Mouse (Mus musculus): ENCODE measurements around the gene Gm20403.
"Not testable (repeated sequence)": the region's sequence is repeated elsewhere in the genome, so short reads cannot be mapped to it uniquely, and the experiment has no call there.

Gm20403 gene

DNA sequence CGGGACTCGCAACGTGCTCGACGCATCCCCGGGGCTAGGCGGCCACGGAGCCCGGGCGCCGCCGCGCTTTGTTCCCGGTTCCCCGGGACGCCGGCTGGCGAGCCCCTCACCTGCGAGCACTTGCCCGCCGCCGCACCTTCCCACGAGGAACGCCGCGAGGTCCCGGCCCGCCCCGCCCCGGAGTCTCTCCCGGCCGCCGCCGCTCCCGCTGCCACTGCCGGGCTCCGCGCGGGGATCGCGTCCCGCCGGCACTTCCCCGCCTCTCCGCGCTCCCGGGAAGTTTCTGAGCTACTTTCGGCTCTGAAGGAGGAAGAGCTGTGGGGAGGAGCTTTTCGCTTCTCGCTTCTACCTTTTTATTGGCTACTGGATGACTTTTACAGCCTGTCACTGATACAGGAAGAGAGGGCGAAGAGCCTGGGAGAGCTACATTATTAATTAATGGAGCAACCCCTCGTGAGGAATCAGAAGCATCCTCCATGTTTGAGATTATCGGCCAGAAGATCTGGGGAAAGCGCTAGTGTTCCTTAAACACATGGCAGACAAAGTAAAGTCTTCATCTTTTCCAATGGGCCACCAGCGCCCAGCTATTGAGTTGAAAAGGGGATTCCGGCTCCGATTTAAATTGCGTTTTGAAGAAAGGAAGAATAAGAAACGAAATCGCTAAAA lies at the start of gene Gm20403:
Gene Gm20403 (minus strand): TSS at position 478 of the 666 bp plus-strand sequence.
- peak; percentile 75 for DNase-seq (ENCODE audit: low spot score)

DNA sequence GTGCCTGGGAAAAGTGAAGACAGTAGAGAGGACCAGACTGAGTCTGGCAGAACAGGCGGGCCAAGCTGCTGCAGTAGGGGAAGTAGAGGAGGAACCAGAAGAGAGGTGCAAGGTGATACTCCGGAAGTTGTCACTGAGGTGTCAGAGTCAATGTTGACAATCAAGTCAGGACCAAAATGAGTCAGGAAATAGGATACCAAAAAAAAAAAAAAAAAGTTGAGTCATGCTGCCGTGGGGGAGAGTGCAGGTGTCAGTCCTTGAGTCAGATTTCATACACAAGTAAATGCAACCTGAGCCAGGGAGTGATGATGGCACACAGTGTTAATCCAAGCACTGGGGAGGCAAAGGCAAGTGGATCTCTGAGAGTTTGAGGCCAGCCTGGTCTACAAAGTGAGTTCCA lies 40.8 kb upstream of the Gm20403 start:
- DNase-seq (ENCODE audit: low spot score): no peak

DNA sequence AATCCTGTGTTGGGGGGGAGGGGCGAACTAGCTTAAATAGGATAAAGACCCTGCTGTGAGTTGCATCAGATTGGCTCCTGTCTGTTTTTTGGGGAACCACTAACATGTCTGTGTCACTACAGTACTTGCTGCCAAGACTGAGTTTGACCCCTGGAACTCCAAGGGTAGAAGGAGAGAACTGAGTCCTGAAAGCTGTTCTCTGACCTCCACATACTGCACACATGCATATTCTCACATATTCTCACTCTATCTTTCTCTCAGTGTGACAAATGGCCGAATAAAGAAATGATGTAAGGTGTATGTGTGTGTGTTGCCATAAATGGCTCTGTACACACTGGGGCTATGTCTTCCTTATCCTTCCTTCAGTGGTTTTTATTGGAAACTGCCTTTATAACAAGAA lies 37.0 kb upstream of the Gm20403 start:
- DNase-seq (ENCODE audit: low spot score): no peak

- no peak for DNase-seq (ENCODE audit: low spot score)
These were observed 33.1 kb upstream of the Gm20403 start for GRCm38 (mm10) chr12:55019421-55019877.

- DNase-seq (ENCODE audit: low spot score): no peak
These were observed 30.9 kb upstream of the Gm20403 start for GRCm38 (mm10) chr12:55017119-55017721.

DNA sequence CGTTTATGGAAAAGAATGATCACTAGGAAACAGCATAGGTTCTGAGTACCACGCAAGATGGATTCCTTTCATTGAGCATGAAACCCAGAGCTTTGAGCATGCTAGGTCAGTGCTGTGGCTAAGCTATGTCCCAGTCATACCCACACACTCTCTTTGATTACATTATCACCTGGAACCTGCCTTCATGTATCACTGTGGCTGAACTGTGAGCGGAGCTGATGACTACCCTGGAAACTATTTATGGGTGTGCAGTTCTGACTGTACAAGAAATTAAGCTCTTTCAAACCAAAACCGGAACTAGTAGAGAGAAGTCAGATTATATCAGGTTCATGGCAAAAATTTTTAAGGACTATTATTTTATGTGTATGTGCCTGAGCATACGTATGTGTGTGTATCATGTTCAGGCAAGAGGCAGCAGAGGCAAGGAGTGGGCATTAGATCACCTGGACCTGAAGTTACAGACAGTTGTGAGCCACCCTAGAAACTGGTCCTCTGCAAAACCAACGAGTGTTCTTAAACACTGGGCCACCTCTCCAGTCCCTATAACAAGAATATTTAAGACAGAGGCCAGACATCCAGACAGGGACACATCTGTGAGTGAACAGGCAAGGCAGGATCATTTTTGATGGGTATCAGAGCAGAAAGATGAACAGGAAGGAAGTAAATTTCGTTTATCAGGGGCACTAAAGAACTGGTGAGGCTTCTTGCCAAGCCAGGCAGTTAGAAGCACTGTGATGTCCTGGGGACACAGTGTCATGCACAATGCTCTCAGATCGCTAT lies 30.2 kb upstream of the Gm20403 start:
- no peak for DNase-seq (ENCODE audit: low spot score)

DNA sequence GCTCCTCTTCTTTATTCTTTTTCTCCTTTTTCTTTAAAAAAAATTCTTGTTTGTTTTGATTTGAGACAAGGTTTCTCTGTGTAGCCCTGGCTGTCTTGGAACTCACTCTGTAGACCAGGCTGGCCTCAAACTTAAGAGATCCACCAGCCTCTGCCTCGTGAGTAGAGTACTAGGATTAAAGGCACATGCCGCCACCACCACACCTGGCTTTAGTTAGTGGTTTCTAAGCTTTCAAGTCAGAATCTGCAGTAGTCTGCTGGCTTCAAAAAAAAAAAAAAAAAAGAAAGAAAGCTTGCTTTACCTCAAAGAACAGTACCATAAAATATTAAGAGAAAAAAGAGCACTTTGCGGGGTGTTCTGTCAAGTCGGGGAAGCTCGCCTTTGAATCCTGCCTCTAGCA lies 29.1 kb upstream of the Gm20403 start:
- DNase-seq (ENCODE audit: low spot score): no peak

DNA sequence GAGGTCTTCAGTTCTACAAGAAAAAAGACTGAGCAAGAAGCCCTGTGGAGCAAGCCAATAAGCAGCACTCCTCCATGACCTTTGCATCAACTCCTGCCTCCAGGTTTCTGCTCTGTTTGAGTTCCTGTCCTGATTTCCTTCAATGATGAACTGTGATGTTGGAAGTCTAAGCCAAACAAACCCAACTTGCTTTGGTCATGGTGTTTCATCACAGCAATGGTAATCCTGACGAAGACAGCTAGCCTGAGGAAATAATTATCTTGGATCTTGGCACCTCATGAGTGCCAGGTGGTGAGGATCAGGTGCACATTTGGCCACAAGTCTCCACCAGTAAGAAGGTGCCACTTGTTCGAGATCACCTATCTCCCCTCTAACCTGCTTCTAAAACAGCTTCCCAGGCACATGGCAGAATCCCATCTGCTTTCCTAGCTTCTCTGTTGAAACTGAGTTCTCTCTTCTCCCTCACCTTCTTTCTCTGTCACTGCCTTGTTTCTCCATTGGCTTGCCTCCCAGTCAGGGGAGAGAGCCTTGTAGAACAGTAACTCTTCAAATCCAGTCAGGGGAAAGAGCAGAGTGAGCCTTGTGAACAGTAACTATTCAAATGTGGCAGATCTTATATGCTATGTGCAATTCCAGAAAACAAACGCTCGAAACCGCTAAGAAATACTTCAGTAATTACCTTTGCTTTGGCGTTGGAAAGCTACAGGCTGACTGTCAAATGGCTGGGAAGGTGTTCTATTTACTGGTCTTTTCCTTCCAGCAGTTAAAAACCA lies 27.5 kb upstream of the Gm20403 start, which contains the start of gene Baz1a:
Gene Baz1a (minus strand): TSS at position 723 of the 773 bp plus-strand sequence.
- no peak for DNase-seq (ENCODE audit: low spot score)

GRCm38 (mm10) chr12:55013031-55013430 lies 26.7 kb upstream of the Gm20403 start:
- DNase-seq (ENCODE audit: low spot score): no peak

DNA sequence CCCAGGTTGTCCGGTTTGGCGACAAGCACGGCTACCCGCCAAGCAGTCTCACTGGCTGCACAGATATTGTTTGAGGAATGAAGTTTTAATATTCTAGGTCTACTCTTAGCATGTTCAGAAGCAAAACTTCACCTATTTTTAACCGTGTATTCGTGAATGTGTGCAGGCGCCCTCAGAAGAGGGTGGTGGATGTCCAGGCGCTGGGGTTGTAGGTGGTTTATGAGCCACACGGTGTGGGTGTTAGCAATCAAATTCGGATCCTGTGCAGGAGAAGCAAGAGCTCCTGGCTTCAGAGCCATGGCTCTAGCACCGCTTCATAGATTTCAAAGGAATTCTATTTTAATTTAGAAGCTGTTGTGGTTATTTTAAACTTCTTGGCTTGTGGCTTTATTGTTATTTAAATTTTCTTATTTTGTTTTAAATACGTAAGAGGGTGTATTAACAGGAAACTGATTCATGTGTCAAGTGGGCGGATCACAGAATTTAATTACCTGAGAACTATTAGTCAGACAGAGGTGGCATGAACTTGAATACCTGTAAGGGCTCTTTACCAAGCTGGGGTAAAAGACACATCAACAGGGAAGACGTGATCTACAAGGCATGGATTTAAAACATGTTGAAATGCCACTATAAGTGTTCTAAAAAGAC lies 21.2 kb upstream of the Gm20403 start:
- no peak for DNase-seq (ENCODE audit: low spot score)

DNA sequence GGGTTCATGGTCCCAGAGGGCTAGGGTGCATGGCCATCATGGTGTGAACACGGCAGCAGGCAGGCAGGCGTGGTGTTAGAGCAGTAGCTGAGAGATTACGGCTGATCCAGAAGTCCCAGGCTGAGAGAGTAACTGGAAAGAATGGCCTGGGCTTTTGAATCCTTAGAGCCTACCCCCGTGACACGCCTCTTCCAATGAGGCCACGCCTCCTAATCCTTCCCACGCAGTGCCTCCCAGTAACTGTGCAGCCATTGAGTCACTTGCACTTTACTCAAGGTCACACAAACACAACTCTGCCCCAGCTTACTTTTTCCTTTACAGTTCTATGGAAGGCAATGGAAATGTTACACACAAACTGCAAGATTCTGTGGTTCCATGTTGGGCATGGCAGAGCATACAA lies 19.7 kb upstream of the Gm20403 start:
- DNase-seq (ENCODE audit: low spot score): no peak

- no peak for DNase-seq (ENCODE audit: low spot score)
These were observed 18.1 kb upstream of the Gm20403 start for GRCm38 (mm10) chr12:55004396-55004795.

DNA sequence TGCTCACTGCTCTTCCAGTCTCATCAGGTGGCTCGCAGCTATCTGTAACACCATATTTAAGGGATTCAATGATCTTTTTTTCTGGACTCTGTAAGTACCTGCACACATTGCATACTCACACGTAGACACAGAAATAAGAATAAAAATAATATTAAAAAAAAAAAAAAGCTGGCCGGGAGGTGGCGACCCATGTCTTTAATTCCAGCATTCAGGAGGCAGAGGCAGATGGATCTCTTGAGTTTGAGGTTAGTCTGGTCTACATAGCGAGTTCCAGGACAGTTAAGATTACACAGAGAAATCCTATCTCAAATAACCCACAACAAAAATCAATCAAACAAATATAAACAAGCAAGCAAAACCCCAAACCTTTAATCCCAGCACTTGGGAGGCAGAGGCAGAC lies 17.5 kb upstream of the Gm20403 start:
- DNase-seq (ENCODE audit: low spot score): no peak

DNA sequence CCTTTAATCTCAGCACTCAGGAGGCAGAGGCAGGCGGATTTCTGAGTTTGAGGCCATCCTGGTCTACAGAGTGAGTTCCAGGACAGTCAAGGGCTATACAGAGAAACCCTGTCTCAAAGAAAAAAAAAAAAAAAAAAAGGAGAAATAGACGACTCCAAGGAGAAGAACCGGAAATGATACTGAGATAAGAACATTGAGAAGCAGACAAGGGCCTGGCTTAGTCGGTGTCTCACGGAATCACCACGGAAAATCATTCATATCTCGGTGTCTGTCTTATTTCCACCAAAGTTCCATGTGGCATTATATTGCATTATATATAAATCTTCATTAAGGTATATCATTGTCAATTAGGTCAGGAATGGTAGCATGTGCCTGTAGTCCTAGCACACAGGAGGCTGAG lies 16.2 kb upstream of the Gm20403 start:
- DNase-seq (ENCODE audit: low spot score): not testable (repeated sequence)

GRCm38 (mm10) chr12:54999016-54999690 lies 12.8 kb upstream of the Gm20403 start:
- no peak for DNase-seq (ENCODE audit: low spot score)

DNA sequence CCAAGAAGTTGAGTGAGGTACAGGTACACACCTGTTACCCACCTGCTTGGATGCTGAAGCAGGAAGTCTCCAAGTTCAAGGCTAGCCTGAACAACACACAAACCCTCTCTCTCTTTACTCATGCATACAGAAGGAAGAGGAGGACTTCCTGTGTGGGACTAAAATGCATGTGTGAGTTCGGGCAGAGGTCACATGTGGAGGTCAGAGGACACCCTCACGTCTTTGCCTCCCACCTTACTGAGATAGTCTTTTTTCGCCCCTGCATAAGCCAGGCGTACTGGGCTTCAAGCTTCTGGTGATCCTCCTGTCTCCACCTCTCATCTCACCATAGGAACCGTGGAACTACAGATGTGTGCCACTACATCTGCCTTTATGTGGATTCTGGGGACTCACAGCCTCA lies 12.1 kb upstream of the Gm20403 start:
- no peak for DNase-seq (ENCODE audit: low spot score)

DNA sequence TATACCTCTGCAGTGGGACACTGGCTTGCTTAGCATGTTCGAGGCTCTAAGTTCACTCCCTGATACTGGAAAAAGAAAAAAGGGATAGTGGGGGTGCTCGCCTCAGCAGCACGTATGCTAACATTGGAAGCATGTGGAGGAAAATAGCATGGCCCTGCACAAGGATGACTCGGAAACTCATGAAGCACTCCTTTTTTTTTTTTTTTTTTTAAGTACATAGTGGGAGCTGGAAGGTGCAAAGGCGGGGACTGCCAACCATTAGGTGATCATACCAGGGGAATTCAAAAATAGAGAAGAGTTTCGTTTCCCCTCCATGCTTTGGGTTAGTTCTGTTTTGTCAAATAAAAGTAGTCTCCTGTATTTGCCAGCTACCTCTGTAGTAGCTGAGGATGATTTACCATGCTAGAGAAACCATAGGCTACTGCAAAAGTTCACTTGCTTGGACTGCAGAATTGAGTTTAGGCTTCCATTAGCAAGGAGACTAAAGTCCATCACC lies 10.7 kb upstream of the Gm20403 start:
- DNase-seq (ENCODE audit: low spot score): no peak

DNA sequence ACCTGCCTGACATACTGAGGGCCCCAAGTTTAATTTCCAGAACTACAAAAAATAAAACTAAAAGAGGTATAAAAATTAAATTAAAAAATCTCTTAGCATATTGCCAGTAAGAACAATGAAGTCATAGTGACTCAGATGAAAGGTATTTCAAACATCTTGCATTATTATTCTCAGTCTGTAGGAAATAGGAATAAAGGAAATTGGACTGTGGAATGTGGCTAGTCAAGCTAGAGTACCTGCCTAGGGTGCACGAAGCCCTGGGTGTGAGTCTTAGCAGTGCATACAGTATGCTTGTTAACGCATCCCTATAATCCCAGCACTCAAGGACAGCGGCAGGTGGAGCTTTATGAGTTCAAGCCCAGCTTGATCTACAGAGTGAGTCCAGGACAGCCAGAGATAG lies 9.6 kb upstream of the Gm20403 start:
- no peak for DNase-seq (ENCODE audit: low spot score)

DNA sequence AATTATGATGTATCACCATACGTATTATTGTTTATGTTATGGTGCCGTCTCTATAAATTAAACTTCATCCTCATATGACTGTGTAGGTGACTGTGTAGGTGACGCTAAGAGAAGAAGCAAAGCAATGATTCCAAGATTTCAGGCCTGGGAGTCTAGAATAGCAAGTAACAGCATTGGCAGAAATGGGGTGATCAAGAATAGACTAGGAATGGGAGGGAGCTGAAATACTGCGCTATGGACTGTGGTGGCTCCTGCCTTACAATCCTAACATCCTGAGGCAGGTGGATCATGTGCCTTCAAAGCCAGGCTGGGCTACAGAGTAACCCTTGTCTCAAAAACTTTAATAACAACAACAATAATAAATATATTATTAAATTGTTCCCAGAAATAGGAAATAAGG lies 8.1 kb upstream of the Gm20403 start:
- no peak for DNase-seq (ENCODE audit: low spot score)

DNA sequence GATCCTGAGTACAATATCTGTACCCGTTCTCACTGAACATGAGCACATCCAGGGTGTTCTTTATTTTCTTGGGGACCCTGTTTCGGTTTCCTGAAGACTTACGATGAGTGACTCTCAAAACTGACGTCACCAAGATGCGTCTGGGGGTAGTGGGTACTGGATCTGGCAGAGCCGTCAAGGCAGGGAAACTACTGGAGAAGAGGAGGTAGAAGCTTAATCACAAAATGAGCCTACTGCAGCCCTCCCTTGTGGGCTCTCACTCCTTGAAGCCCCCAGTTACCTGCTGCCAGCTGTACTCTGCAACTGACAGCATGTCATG lies 7.7 kb upstream of the Gm20403 start:
- no peak for DNase-seq (ENCODE audit: low spot score)

Data from ovary, postnatal 36 days (tissue).